Mouse (Mus musculus) brain, embryonic 14.5 days (tissue): ENCODE measurements around the gene Cyb5d1.

Experiments
- CTCF ChIP-seq: fragments of 200-500 bp; IDR thresholded peaks from 2 replicates; pipeline ENCODE4 v1.5.1; 2012; ENCODE audit warnings: inconsistent platforms, mild to moderate bottlenecking, moderate library complexity, borderline replicate concordance; ENCODE audit not compliant: insufficient read depth, insufficient read length; ENCODE audit errors: extremely low read depth
- POLR2A ChIP-seq: fragments of 200-500 bp; IDR thresholded peaks from 2 replicates; pipeline ENCODE4 v1.6.1; 2012; ENCODE audit warnings: mild to moderate bottlenecking, inconsistent platforms, borderline replicate concordance; ENCODE audit not compliant: poor library complexity, insufficient read depth, insufficient read length, severe bottlenecking; ENCODE audit errors: extremely low read depth

GRCm38 (mm10) chr11:69381356-69381755, 14.1 kb downstream of the Cyb5d1 start:
- no peak for TF ChIP-seq CTCF
- no peak for TF ChIP-seq POLR2A
